Mouse (Mus musculus) G1E (cell line): ENCODE data around the gene Mtg2. TPM values are rescaled to one million over a fixed set of nuclear protein-coding genes. Genes with fewer than 3 reads are reported as not detected.

Experiments used
- ATAC-seq: 2 replicates; pipeline ENCODE4 v1.8.0; 2016; ENCODE audit warnings: mild to moderate bottlenecking; ENCODE audit not compliant: insufficient number of reproducible peaks, poor library complexity, low FRiP score, severe bottlenecking; ENCODE audit errors: extremely low read depth
- DNase-seq: peaks from one replicate; pipeline ENCODE4 v3.0.0; 2012; ENCODE audit warnings: low spot score
- H3K27me3 ChIP-seq: 2 replicates; pipeline ENCODE4 v1.6.1; 2012; ENCODE audit warnings: mild to moderate bottlenecking, low read length, inconsistent platforms; ENCODE audit not compliant: insufficient read depth
- H3K36me3 ChIP-seq: replicated peaks from 2 replicates; pipeline ENCODE3; 2012; ENCODE audit warnings: mild to moderate bottlenecking, inconsistent platforms
- H3K4me1 ChIP-seq: 2 replicates; pipeline ENCODE4 v1.6.1; 2012; ENCODE audit warnings: low read depth, low read length, inconsistent platforms, mixed read lengths; ENCODE audit not compliant: insufficient read depth
- H3K4me3 ChIP-seq: 2 replicates; pipeline ENCODE4 v1.5.1; 2012; ENCODE audit warnings: low read depth, mild to moderate bottlenecking, inconsistent platforms, low read length, moderate library complexity, mixed read lengths
- H3K9me3 ChIP-seq: replicated peaks from 2 replicates; pipeline ENCODE4 v1.6.1; 2012; ENCODE audit warnings: inconsistent platforms
- CTCF ChIP-seq: IDR thresholded peaks from 2 replicates; pipeline ENCODE4 v1.5.1; 2012; ENCODE audit warnings: low read depth, low read length, inconsistent platforms, mixed read lengths
- GATA1 ChIP-seq: IDR thresholded peaks from 2 replicates; pipeline ENCODE4 v1.6.1; 2012; ENCODE audit warnings: borderline replicate concordance, low read length, inconsistent platforms, mixed read lengths
- GATA2 ChIP-seq: IDR thresholded peaks from 2 replicates; pipeline ENCODE4 v1.6.1; 2012; ENCODE audit warnings: low read depth, low read length, inconsistent platforms, borderline replicate concordance
- POLR2AphosphoS5 ChIP-seq: IDR thresholded peaks from 2 replicates; pipeline ENCODE4 v1.6.1; 2012; ENCODE audit warnings: low read depth, low read length, inconsistent platforms; ENCODE audit not compliant: insufficient replicate concordance
- TAL1 ChIP-seq: conservative IDR thresholded peaks from 2 replicates; pipeline ENCODE4 v1.6.1; 2012; ENCODE audit warnings: low read depth, low read length, inconsistent platforms, mixed read lengths
- polyA plus RNA-seq: library from polyadenylated mRNA; stranded (reverse); fragments of >175 nt; gene quantifications from 2 replicates; pipeline ENCODE4 v1.2.3, GENCODE M21; 2012
- total RNA-seq, 2 experiments: library from RNA; stranded (forward) in 1 of 2; stranded (reverse) in 1 of 2; fragments of 200-1000 nt in 1 of 2; fragments of >200 nt in 1 of 2; fragmentation: Nextera tagmentation in 1 of 2; gene quantifications; 2 replicates each; pipeline ENCODE4 v1.2.3; 2014 to 2017

Gene Mtg2
- total and polyA plus RNA-seq, 3 experiments: 12.3 to 21.7 (median 12.9) TPM

DNA sequence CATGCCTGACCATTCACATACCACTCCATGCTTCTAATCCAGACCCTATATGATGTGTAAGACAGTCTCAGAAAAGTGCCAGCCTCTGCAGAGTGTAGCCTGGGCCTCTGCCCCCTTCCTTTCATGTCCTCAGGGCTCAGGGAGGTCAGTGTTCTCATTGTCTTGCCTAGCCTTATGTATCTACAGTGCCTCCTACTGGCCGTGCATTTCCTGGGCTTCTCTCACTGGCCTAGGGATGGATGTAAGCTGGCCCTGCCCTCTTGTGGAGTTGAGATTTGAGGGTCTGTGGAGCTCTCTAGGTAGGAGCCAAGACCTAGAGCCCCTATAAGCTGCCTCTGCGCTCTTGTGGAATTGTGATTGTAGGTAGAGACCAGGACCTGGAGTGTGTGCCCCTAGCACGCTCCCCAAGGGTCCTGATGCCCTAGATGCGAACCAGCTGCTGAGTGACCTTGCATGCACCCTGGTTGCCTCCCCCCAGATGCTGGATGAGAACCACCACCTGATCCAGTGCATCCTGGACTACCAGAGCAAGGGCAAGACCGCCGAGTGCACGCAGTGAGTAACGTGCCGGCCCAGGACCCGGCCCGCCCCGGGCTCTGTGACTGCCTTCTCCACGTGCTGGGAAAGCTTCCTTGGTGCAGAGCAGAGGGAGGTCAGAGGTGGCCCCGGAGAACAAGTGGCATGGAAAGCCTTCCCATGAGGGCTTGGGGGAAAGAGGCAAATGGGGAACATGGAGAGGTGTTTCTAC is 18.2 kb upstream of the Mtg2 start:
- no peak for ATAC-seq
- TF ChIP-seq GATA2 (no peak), TAL1 (no peak), CTCF (peak; percentile 27; the same call in 1 of the 2 replicates), POLR2AphosphoS5 (no peak), GATA1 (no peak)
- Histone ChIP-seq H3K27me3 (no peaks in the 10 kb centered on the region), H3K36me3 (peaks cover 83% of the 10 kb centered on the region), H3K4me1 (peaks cover 8% of the 10 kb centered on the region), H3K9me3 (no peaks in the 10 kb centered on the region), H3K4me3 (no peak overlapping the region)
- no peak for DNase-seq

DNA sequence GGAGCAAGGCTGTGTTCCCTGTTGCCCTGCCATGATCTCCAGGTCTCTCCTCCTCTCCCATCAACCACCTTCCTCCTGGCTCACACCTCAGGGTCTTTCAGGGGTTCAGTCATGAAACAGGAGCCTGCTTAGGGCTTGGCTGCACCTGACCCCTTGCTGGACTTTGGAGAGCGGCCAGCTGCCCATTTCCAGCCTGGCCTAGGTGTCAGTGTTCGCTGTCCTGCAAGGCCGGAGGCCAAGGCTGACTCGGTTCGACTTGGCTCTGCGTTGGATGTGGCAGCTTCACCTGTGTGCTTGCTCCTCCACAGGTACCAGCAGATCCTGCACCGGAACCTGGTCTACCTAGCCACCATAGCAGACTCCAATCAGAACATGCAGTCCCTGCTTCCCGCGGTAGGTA is 17.4 kb upstream of the Mtg2 start:
- Histone ChIP-seq H3K27me3 (no peaks in the 10 kb centered on the region), H3K36me3 (peaks cover 84% of the 10 kb centered on the region), H3K9me3 (no peaks in the 10 kb centered on the region), H3K4me1 (peaks cover 8% of the 10 kb centered on the region), H3K4me3 (no peak overlapping the region)
- DNase-seq: no peak
- no peak for TF ChIP-seq POLR2AphosphoS5
- no peak for TF ChIP-seq CTCF
- TF ChIP-seq TAL1: no peak
- no peak for TF ChIP-seq GATA1
- no peak for TF ChIP-seq GATA2
- ATAC-seq: no peak

DNA sequence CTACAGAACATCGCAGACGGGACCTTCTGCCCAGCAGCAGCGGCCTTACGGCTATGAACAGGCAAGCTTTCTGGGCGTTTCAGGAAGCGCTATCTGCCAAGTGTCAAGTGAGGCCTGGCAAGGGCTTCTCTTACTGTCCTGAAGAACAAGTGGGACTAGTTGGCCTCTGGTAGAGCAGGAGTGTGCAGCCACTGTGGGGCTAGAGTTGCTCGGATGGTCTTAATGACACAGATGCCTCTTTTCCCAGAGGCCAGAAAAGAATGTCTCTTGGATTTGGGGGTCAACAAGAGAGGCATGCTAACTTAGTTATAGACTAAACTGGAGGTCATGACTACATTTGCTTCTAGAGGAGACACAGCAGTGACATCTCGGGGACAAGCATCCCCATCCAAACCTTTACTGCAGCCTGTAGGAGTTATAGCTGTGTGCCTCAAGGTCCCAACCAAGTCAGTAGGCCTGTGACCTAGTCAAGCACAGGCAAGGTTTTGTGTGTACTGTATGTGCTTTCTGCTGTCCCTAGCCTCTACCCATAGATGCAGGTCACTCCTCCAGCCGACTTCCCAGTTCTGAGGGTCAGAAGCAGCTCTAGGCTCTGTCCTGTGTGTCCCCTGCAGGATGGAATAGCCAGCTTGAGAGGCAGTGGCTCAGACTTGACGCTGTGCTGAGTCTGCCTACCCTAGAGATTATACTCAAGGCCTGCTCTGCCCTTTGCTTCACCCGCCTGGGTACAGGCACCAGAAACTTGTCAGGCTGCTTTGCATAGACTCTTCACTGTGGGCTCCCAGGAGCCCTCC is 6.9 kb upstream of the Mtg2 start:
- TF ChIP-seq POLR2AphosphoS5 (no peak), GATA2 (no peak), TAL1 (no peak), GATA1 (no peak), CTCF (no peak)
- Histone ChIP-seq H3K9me3 (no peaks in the 10 kb centered on the region), H3K4me3 (no peak overlapping the region), H3K27me3 (no peaks in the 10 kb centered on the region; the same call in 1 of the 2 replicates), H3K4me1 (0 out of 2 replicates have a peak, but pooled peaks cover 2% of the 10 kb centered on the region), H3K36me3 (peaks cover 68% of the 10 kb centered on the region)
- DNase-seq (no peak), ATAC-seq (no peak)

DNA sequence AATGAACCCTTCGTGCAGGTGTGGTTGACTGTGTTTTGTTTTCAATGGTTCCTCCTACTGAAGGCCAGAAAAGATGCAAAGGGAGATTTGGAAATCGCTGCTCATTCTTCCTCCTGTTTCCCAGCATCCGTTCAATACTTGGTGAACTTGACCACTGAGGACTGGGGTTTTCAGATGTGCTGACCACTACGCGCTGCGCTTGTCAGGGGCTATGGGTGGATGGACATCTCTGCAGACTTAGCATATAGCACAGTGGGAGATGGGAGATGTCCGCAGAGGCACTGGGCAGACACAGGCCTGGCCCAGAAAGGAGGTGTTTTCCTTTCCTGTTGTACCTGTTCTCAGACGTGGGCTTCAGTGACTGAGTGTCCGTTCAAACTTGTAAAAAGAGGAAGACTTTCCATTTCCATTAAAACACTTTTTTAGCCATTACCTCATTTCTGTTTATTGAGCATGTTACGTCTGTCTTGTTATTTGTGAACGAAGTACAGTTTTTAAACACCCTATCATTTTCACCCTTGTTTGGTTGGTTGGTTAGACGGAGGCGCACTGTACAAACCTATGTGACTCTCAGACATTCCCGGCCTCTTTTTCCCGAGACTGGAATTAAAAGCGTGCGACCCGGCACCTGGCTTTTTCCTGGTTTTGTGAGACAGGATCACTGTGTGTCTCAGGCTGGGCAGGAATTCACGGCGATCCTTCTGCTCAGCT is 463 bp upstream of the Mtg2 start:
- Histone ChIP-seq H3K4me1 (peaks cover 24% of the 10 kb centered on the region), H3K27me3 (no peaks in the 10 kb centered on the region), H3K9me3 (no peaks in the 10 kb centered on the region), H3K36me3 (peaks cover 51% of the 10 kb centered on the region), H3K4me3 (peak overlapping the region; percentile 79)
- DNase-seq (no peak), ATAC-seq (peak; percentile 41; the same call in 1 of the 2 replicates)
- TF ChIP-seq POLR2AphosphoS5: no peak

DNA sequence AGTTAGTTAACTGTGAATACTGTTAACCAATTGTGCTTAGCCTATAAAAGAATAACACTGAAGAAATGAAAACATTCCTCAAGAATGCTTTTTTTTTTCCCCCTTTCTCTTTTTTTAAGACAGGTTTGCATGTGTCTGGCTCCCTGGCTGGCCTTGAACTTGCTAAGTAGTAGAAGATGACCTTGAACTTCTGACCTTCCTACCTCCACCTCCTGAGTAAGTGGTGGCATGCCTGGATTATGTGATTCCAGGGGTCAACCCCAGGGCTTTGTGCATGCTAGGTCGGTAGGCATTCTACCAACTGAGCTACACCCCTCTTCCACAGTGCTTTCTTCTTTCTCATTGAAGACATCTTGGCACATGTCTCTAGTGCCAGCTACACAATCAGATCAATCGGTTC is 1.3 kb downstream of the Mtg2 start:
- no peak for ATAC-seq
- Histone ChIP-seq H3K36me3 (peaks cover 63% of the 10 kb centered on the region), H3K4me3 (no peak overlapping the region; the same call in 1 of the 2 replicates), H3K9me3 (no peaks in the 10 kb centered on the region), H3K27me3 (no peaks in the 10 kb centered on the region), H3K4me1 (peaks cover 26% of the 10 kb centered on the region)
- TF ChIP-seq POLR2AphosphoS5 (no peak), GATA2 (no peak), GATA1 (no peak), TAL1 (no peak), CTCF (no peak)
- no peak for DNase-seq

DNA sequence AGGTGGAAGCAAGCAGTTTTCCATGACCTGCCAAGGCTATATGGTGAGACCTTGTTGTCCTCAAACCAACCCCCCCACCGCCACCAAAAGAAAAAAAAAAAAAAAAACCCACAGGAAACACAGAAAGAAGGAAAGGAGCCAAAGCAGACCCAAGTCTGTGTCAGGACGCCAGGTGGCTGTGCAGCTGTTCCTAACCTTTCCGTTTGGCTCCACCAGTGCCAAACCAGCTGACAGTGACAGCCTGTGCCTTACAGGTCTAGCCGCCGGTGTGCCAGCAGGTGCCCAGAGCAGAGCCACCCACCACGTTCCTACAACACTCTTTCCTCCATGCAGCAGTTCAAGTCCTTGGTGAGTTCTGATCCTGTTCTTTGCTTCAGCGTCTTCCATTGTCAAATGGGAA is 2.5 kb downstream of the Mtg2 start:
- ATAC-seq (no peak), DNase-seq (no peak)
- H3K27me3 ChIP-seq: no peaks in the 10 kb centered on the region
- H3K4me1 ChIP-seq: peaks cover 26% of the 10 kb centered on the region
- TF ChIP-seq GATA1 (no peak), TAL1 (no peak)
- no peak overlapping the region for H3K4me3 ChIP-seq
- H3K9me3 ChIP-seq: no peaks in the 10 kb centered on the region
- peaks cover 65% of the 10 kb centered on the region for H3K36me3 ChIP-seq
